Mouse (Mus musculus) skeletal muscle tissue, postnatal 0 days (tissue): ENCODE data around the gene Inpp5b. TPM values are rescaled to one million over a fixed set of nuclear protein-coding genes. Genes with fewer than 3 reads are reported as not detected.
A peak's percentile ranks its signal among the peaks of the same experiment; 100 is the strongest.

Experiments used
- microRNA counts: library from miRNA; unstranded; fragments of <30 nt; microRNA quantifications from one replicate; lab custom pipeline; 2015
- microRNA-seq, 2 experiments: library from miRNA; unstranded; fragments of <30 nt; microRNA quantifications; one replicate each; pipeline ENCODE4; 2016
- polyA plus RNA-seq: library from polyadenylated mRNA; unstranded; fragments of >200 nt; fragmentation: Nextera tagmentation; extraction: Ambion mirVana; gene quantifications from 2 replicates; pipeline ENCODE4 v1.2.1, GENCODE M21; 2015

The Inpp5b gene
- polyA plus RNA-seq: 10.6 and 12.1 TPM in 2 replicates

DNA sequence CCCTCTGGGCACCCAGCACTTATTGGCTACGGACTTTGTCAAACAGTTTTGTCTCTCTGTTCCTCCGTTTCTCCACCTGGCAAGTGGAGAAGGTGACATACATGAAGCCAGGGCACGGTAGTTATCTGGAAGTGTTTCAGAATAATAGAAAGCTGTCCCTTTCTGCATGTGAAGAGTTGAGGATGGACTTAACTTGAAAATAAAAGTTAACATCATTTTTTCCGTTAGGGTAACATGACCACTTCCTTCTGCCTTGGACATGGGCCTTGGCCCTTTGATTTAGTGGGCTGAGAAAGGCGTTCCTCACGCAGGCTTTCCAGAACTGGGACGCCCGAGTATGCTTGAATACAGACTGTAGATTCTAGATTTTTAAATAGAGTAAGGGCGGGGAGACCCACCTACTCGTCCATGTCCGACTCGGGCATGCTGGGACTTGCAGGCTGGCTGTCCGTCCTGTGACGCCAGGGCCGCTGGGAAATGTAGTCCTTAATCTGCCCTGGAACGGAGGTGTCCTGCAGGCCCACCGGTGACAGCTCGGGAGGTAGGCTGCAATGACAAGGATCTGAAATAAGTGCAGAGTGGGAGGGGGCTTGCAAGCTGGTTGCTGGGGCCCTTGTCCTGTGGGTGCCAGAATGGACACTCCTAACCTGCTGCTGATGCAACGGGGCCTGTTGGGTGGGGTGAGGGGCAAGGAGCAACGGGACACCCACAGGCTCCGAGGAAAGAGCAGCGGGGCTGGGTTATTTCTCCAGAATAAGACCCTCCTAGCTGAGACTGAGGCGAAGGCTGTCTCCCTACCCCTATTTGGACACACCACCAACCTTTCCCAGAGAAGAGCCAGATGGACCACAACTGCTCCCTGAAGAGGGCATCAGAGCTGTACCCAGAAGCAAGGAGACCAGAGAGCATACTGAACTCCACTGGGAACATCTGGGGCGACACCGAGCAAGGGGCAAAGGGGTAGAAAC is at the start of gene Inpp5b:
Gene Inpp5b (plus strand): TSS at position 475 of the 968 bp plus-strand sequence.

DNA sequence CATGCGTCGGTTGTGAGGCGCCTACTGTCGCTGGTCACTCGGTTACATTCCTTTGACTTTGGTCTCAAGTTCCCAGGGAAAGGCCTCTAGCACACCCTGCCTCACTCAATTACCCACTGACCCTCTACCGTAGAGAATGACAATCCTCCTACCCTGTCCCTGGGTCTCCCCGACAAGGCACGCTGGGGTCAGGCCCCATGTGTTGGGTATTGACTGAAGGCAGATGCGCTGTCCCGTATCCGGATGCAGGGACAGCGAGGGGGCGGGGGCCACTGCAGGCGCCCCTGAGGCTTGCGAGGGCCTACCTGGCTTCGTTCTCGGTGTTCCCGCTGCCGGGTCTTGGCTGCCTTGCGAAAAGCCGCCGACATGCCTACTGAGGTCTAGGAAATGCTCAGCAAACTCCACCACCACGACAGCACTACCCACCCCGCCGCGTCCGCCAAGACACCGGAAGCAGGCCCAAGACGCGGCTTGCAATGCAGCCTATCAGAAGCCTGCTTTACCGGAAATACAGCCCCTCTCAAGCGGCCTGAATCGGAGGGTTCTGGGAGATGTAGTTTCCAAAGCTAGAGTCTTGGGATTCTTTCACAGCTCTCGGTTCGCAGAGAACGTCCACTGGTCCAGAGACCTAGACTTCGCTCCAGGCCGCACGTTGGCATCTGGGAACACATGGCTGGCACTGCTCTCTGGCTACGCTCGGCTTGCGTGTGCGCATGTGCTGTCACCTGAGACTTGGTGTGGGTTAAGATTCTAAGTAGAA is 48.3 kb upstream of the Inpp5b start, which contains the start of gene Utp11:
Gene Utp11 (minus strand): TSS at position 466 of the 760 bp plus-strand sequence.

GRCm38 (mm10) chr4:124700248-124700971 is 41.2 kb upstream of the Inpp5b start, which contains the start of gene Fhl3:
Gene Fhl3 (plus strand): TSS chr4:124700701.

GRCm38 (mm10) chr4:124714545-124715481 is 26.8 kb upstream of the Inpp5b start, which contains the start of gene Sf3a3:
Gene Sf3a3 (plus strand): TSS chr4:124714776.

GRCm38 (mm10) chr4:124801552-124802308 is 60.1 kb downstream of the Inpp5b start, which contains the start of gene Mtf1:
Gene Mtf1 (plus strand): TSS chr4:124802104.

DNA sequence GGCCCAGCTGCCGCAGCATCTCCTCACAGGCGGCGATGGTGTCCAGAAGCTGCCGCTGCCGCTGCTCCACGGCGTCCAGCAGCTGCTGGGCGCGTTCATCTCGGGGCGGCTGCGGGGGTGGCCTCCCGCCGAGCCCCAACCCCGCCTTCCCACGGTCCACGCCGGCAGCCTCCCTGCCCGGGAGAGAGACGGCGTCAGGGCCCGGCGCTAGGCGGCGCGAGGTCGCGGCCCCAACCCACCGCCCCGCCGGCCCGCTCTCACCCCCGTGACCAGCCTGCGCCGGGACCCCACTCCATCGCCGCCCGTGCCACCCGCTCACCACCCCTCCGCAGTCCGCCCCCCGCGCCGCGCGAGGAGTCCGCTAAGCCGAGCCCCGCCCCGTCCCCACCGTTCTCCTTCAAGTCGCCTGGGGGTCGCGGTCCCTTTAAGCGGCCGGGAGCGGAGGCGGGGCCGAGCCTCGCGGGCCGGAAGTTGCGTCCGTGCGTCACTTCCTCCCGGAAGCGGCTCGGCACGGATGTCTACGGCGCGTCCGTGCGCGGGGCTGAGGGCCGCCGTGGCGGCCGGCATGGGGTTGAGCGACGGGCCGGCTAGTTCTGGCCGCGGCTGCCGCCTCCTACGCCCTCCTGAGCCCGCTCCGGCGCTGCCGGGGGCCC is 108.7 kb downstream of the Inpp5b start, which contains the start of gene Yrdc:
Gene Yrdc (plus strand): TSS at position 419 of the 653 bp plus-strand sequence.

MicroRNA genes within 50 kb of the gene (microRNA counts, 519-probe panel; counts per million panel counts)
- 296 counts per million, percentile 58 among the panel's probes with 10 or more counts for microRNA mmu-miR-697 (lab: Ali Mortazavi, UCI)
- 296 counts per million, percentile 58 among the panel's probes with 10 or more counts for microRNA mmu-miR-698 (lab: Ali Mortazavi, UCI)

Small RNAs within 50 kb of the gene (microRNA-seq; reads per million reads assigned to microRNA genes)
- gene Gm24721 (0 reads per million in 2 experiments), gene Mir697 (0 reads per million in 2 experiments), gene Mir698 (0 reads per million in 2 experiments)

Other genes starting within 250 kb of the Inpp5b start
- not detected in 2 replicates for gene 3100002H09Rik, start 131.0 kb upstream of the Inpp5b start, polyA plus RNA-seq
- gene Pou3f1, start 85.0 kb upstream of the Inpp5b start, polyA plus RNA-seq: 2.5 and 4.3 TPM in 2 replicates
- gene Utp11, start 48.2 kb upstream of the Inpp5b start, polyA plus RNA-seq: 66.2 and 68.7 TPM in 2 replicates
- gene Fhl3, start 41.1 kb upstream of the Inpp5b start, polyA plus RNA-seq: 22.3 and 26.7 TPM in 2 replicates
- 54.0 and 55.4 TPM in 2 replicates for gene Sf3a3, start 27.1 kb upstream of the Inpp5b start, polyA plus RNA-seq
- gene Mtf1, start 60.3 kb downstream of the Inpp5b start, polyA plus RNA-seq: 8.4 and 8.5 TPM in 2 replicates
- gene Yrdc, start 108.8 kb downstream of the Inpp5b start, polyA plus RNA-seq: 14.4 and 16.5 TPM in 2 replicates
- 76.3 and 87.2 TPM in 2 replicates for gene 1110065P20Rik, start 109.3 kb downstream of the Inpp5b start, polyA plus RNA-seq
- 0.07 TPM in 1 of 2 replicates, not detected in the other for gene Maneal, start 120.3 kb downstream of the Inpp5b start, polyA plus RNA-seq
- not detected in 2 replicates for gene Epha10, start 139.0 kb downstream of the Inpp5b start, polyA plus RNA-seq
- gene 9930104L06Rik, start 195.2 kb downstream of the Inpp5b start, polyA plus RNA-seq: 6.2 and 7.4 TPM in 2 replicates
- gene Cdca8, start 197.5 kb downstream of the Inpp5b start, polyA plus RNA-seq: 20.0 and 21.6 TPM in 2 replicates
- gene Rspo1, start 244.6 kb downstream of the Inpp5b start, polyA plus RNA-seq: 0.42 TPM in 1 of 2 replicates, not detected in the other